ENCODE assay signal across 17 mouse cellular contexts in genomic region chr16:43400949-43401348, GRCm38 (mm10).
"Had no signal": no experiment of that assay in that cellular context is flagged by ENCODE, and none has a peak within 500 bp of the region (broad histone marks: within the 10 kb centered on the region; RNA-seq: fewer than 3 reads in every experiment).

No protein-coding gene starts in this region.

- H3K27ac ChIP-seq: midbrain, embryonic 13.5 days; midbrain, embryonic 15.5 days; neural tube, embryonic 13.5 days; neural tube, embryonic 15.5 days; stomach, embryonic 15.5 days; stomach, postnatal 0 days had no signal

- DNase-seq: lung, adult 18-20 months; lung, embryonic 14.5 days; lung, postnatal 10 days; lung, postnatal 4 days; retina, postnatal 1 day; right cerebral cortex, adult 18-20 months; right cerebral cortex, postnatal 14 days; thymus, adult 2 months; thymus, postnatal 25 days; thymus, postnatal 4 days had no signal

- H3K4me3 ChIP-seq: midbrain, embryonic 13.5 days; midbrain, embryonic 15.5 days; neural tube, embryonic 13.5 days; neural tube, embryonic 15.5 days; stomach, embryonic 15.5 days had no signal

- H3K4me1 ChIP-seq: midbrain, embryonic 13.5 days; midbrain, embryonic 15.5 days; neural tube, embryonic 13.5 days; neural tube, embryonic 15.5 days; stomach, embryonic 15.5 days had no signal

- ATAC-seq: midbrain, embryonic 13.5 days; midbrain, embryonic 15.5 days had no signal

- H3K9ac ChIP-seq: lung, embryonic 14.5 days; midbrain, embryonic 13.5 days; midbrain, embryonic 15.5 days; neural tube, embryonic 13.5 days; neural tube, embryonic 15.5 days; stomach, embryonic 15.5 days had no signal

- H3K9me3 ChIP-seq: midbrain, embryonic 13.5 days; midbrain, embryonic 15.5 days; neural tube, embryonic 13.5 days; neural tube, embryonic 15.5 days; stomach, embryonic 15.5 days had no signal

- H3K4me2 ChIP-seq: lung, embryonic 14.5 days; midbrain, embryonic 11.5 days; midbrain, embryonic 13.5 days; midbrain, embryonic 15.5 days; neural tube, embryonic 13.5 days; neural tube, embryonic 15.5 days; stomach, embryonic 15.5 days had no signal

- H3K36me3 ChIP-seq: midbrain, embryonic 13.5 days; midbrain, embryonic 15.5 days; neural tube, embryonic 13.5 days; neural tube, embryonic 15.5 days; stomach, embryonic 15.5 days had no signal

- H3K27me3 ChIP-seq: midbrain, embryonic 13.5 days; midbrain, embryonic 15.5 days; neural tube, embryonic 13.5 days; neural tube, embryonic 15.5 days; stomach, embryonic 15.5 days had no signal
